Mouse (Mus musculus) heart, embryonic 12.5 days (tissue): ENCODE results near the gene Iqgap2. TPM values are rescaled to one million over a fixed set of nuclear protein-coding genes. Genes with fewer than 3 reads are reported as not detected.
A peak's percentile ranks its signal among the peaks of the same experiment; 100 is the strongest.

ENCODE experiments used
- ATAC-seq: fragments of 200-750 bp; cut with Nextera tagmentation; 2 replicates; pipeline ENCODE4 v1.8.0; 2017; ENCODE audit warnings: moderate TSS enrichment, moderate library complexity; ENCODE audit not compliant: insufficient number of reproducible peaks, low FRiP score
- H3K27ac ChIP-seq: fragments of 300-500 bp; sonication (generic); 2 replicates; pipeline ENCODE4 v1.5.1; 2016; ENCODE audit warnings: mild to moderate bottlenecking, moderate library complexity; ENCODE audit not compliant: poor library complexity, severe bottlenecking
- H3K27me3 ChIP-seq: fragments of 300-500 bp; sonication (generic); replicated peaks from 2 replicates; pipeline ENCODE4 v1.6.1; 2016; ENCODE audit warnings: mild to moderate bottlenecking, moderate library complexity
- H3K36me3 ChIP-seq: fragments of 300-500 bp; sonication (generic); 2 replicates; pipeline ENCODE4 v1.6.1; 2016; ENCODE audit warnings: mild to moderate bottlenecking, moderate library complexity
- H3K4me1 ChIP-seq: fragments of 300-500 bp; sonication (generic); replicated peaks from 2 replicates; pipeline ENCODE4 v1.6.1; 2016; ENCODE audit warnings: mild to moderate bottlenecking
- H3K4me2 ChIP-seq: fragments of 300-500 bp; sonication (generic); 2 replicates; pipeline ENCODE4 v1.6.1; 2016; ENCODE audit warnings: mild to moderate bottlenecking, moderate library complexity
- H3K4me3 ChIP-seq: fragments of 300-500 bp; sonication (generic); 2 replicates; pipeline ENCODE4 v1.5.1; 2016; ENCODE audit warnings: mild to moderate bottlenecking
- H3K9ac ChIP-seq: fragments of 300-500 bp; sonication (generic); 2 replicates; pipeline ENCODE4 v1.6.1; 2016; ENCODE audit warnings: mild to moderate bottlenecking, moderate library complexity
- H3K9me3 ChIP-seq: fragments of 300-500 bp; sonication (generic); replicated peaks from 2 replicates; pipeline ENCODE4 v1.6.1; 2016; ENCODE audit warnings: mild to moderate bottlenecking, moderate library complexity
- WGBS: fragments of 180-500 bp; shearing (Covaris S2); methylation state at CpG from one replicate; pipeline ENCODE4 v1.1.7; 2016; 5-methylcytosine and 5-hydroxymethylcytosine counted together
- polyA plus RNA-seq: library from polyadenylated mRNA; unstranded; fragments of >200 nt; fragmentation: Nextera tagmentation; extraction: Ambion mirVana; gene quantifications from 2 replicates; pipeline ENCODE4 v1.2.1, GENCODE M21; 2016

Gene Iqgap2
- polyA plus RNA-seq, 1 experiment from 2014 or later = 6.9 TPM

DNA sequence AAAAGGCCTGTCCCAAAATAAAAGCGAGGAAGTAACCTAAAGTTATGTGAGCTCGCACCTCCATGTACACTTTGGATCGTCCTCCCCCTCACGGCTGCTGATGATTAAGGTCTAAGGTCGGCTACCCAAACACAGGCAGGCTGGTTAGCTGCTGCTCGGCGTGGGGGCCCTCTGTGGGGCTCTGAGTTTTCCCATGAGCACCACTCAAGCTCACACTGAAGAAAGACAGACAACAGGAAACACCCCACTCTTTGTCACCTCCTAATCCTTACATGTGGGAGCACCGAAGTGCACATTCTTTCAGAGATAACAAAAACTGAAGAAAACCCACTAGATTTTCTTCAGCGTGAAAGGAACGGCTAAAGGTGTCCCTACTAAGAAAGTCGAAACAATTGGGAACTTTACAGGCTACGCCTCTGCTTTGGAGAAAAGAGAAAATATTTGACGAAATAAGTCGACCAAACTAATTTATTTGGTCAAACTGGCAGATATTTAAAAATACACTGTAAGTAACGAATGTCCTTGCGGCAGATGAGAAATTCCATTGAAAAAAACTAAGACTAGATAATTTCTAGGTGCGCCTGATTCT lies 274.5 kb downstream of the Iqgap2 start:
- H3K4me1 ChIP-seq = peaks cover 37% of the 10 kb centered on the region
- peak overlapping the region; percentile 98 for H3K9ac ChIP-seq
- no peaks in the 10 kb centered on the region for H3K9me3 ChIP-seq
- H3K27ac ChIP-seq = peak overlapping the region; percentile 95
- WGBS = 5% methylated on average over 17 of the region's 17 CpGs
- peak; percentile 38; the same call in 1 of the 2 replicates for ATAC-seq
- peaks cover 10% of the 10 kb centered on the region for H3K36me3 ChIP-seq
- H3K4me2 ChIP-seq = peak overlapping the region; percentile 74
- H3K27me3 ChIP-seq = no peaks in the 10 kb centered on the region
- H3K4me3 ChIP-seq = peak overlapping the region; percentile 93

- ATAC-seq = peak; percentile 30; the same call in 1 of the 2 replicates
- 8% methylated on average over 11 of the region's 11 CpGs for WGBS
- peak overlapping the region; percentile 74 for H3K4me2 ChIP-seq
- peak overlapping the region; percentile 95 for H3K27ac ChIP-seq
- H3K4me1 ChIP-seq = peaks cover 37% of the 10 kb centered on the region
- H3K4me3 ChIP-seq = peak overlapping the region; percentile 93
- no peaks in the 10 kb centered on the region for H3K9me3 ChIP-seq
- H3K36me3 ChIP-seq = peaks cover 16% of the 10 kb centered on the region
- H3K9ac ChIP-seq = peak overlapping the region; percentile 98
- H3K27me3 ChIP-seq = no peaks in the 10 kb centered on the region
Measured at GRCm38 (mm10) chr13:95616512-95616911, 275.2 kb downstream of the Iqgap2 start.

DNA sequence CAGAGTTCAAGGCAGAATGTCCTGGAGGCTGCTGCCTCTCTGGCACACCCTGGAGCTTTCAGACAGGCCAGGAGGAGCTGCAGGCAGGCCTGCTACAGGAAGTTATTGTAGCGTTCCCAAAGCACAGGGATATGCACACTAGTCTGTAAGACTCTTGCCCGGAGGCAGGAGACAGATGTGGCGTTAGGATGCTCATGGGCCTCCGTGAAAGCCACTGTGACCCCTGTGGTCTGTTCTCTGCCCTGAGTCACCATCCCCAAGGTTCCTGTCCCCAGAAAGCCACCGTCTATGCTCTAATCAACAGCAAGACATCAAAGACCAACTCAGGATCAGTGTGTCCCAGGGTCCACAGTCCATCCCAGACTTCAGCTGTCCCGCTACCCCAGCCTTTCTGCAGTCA lies 277.0 kb downstream of the Iqgap2 start:
- Histone ChIP-seq H3K4me2 (peak overlapping the region; percentile 74), H3K4me3 (peak overlapping the region; percentile 93), H3K9ac (peak overlapping the region; percentile 70), H3K36me3 (peaks cover 20% of the 10 kb centered on the region), H3K9me3 (no peaks in the 10 kb centered on the region), H3K27me3 (no peaks in the 10 kb centered on the region), H3K4me1 (peaks cover 48% of the 10 kb centered on the region), H3K27ac (peak overlapping the region; percentile 65; the same call in 1 of the 2 replicates)
- no peak for ATAC-seq
- 55% methylated on average over 6 of the region's 6 CpGs for WGBS

GRCm38 (mm10) chr13:95612243-95612642 lies 279.5 kb downstream of the Iqgap2 start:
- Histone ChIP-seq H3K4me2 (peak overlapping the region; percentile 3; the same call in 1 of the 2 replicates), H3K4me3 (no peak overlapping the region), H3K36me3 (peaks cover 33% of the 10 kb centered on the region), H3K4me1 (peaks cover 59% of the 10 kb centered on the region), H3K27me3 (no peaks in the 10 kb centered on the region), H3K27ac (peak overlapping the region; percentile 79), H3K9me3 (no peaks in the 10 kb centered on the region; the same call in 1 of the 2 replicates), H3K9ac (no peak overlapping the region)
- WGBS = 75% methylated on average over 10 of the region's 10 CpGs
- ATAC-seq = no peak

DNA sequence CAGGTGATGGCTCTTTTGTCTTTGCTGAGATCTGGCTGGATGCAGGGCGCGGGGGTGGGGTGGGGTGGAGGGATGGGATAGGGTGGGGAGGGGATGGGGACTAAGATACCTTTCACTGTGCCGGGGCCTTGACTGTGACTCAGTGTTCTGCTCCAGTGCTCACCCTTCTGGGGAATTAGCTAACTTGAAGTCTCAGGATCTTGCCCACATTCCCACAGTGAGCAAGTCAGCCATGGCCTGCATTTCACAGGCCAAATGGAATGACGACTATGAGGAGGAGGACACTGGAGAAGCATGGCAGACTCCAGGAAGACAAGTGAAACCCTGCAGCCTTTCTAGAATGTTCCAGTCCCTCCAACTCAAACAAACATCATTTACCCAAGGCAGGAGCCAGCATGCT lies 280.0 kb downstream of the Iqgap2 start:
- H3K27ac ChIP-seq = peak overlapping the region; percentile 79
- no peak overlapping the region for H3K4me3 ChIP-seq
- H3K4me2 ChIP-seq = peak overlapping the region; percentile 3; the same call in 1 of the 2 replicates
- 0 out of 2 replicates have a peak, but pooled peaks have one; percentile 19 for ATAC-seq
- WGBS = 65% methylated on average over 4 of the region's 4 CpGs
- peaks cover 64% of the 10 kb centered on the region for H3K4me1 ChIP-seq
- no peaks in the 10 kb centered on the region; the same call in 1 of the 2 replicates for H3K9me3 ChIP-seq
- no peaks in the 10 kb centered on the region for H3K27me3 ChIP-seq
- H3K9ac ChIP-seq = no peak overlapping the region
- peaks cover 33% of the 10 kb centered on the region for H3K36me3 ChIP-seq

GRCm38 (mm10) chr13:95610786-95611562 lies 280.7 kb downstream of the Iqgap2 start:
- H3K27ac ChIP-seq = peak overlapping the region; percentile 79
- H3K36me3 ChIP-seq = peaks cover 33% of the 10 kb centered on the region
- no peaks in the 10 kb centered on the region; the same call in 1 of the 2 replicates for H3K9me3 ChIP-seq
- H3K27me3 ChIP-seq = no peaks in the 10 kb centered on the region
- H3K4me1 ChIP-seq = peaks cover 71% of the 10 kb centered on the region
- H3K9ac ChIP-seq = no peak overlapping the region
- H3K4me2 ChIP-seq = peak overlapping the region; percentile 15; the same call in 1 of the 2 replicates
- ATAC-seq = peak; percentile 88
- H3K4me3 ChIP-seq = no peak overlapping the region
- 41% methylated on average over 16 of the region's 16 CpGs for WGBS

- H3K4me1 ChIP-seq = peaks cover 66% of the 10 kb centered on the region
- H3K36me3 ChIP-seq = peaks cover 43% of the 10 kb centered on the region
- H3K4me3 ChIP-seq = no peak overlapping the region
- WGBS = 77% methylated on average over 2 of the region's 2 CpGs
- no peak for ATAC-seq
- no peak overlapping the region for H3K9ac ChIP-seq
- H3K27me3 ChIP-seq = no peaks in the 10 kb centered on the region
- H3K4me2 ChIP-seq = no peak overlapping the region
- H3K9me3 ChIP-seq = no peaks in the 10 kb centered on the region; the same call in 1 of the 2 replicates
- no peak overlapping the region for H3K27ac ChIP-seq
Measured at GRCm38 (mm10) chr13:95609088-95609420, 282.7 kb downstream of the Iqgap2 start.

DNA sequence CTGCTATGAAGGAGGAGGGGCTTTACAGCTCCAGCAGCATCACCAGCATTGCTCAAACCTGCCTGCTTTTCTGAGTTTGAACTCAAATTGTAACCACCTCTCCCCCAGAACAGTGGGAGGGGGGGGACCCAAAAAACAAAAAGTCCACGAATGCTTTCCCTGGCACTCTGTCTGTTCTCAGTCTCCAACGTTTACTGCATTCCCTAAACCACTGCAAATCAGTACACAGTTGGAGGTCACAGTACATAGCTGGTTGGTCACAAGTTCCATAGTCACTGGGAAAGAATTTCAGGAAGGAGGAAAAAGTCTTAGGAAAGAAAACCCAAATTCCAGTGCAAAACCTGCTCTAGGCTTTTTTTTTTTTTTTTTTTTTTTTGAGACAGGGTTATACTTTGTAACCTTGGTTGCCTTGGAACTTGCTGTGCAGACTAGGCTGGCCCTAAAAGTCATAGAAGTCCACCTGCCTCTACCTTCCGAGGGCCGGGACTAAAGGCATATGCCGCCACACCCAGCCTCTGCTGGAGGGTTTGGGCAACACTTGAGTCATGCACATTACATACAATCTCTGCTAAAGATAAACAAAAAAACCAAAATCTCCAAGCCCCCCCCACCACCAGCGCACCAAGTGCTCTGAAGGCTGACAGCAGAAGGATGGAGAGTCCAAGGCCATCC lies 283.2 kb downstream of the Iqgap2 start:
- Histone ChIP-seq H3K4me2 (no peak overlapping the region), H3K36me3 (peaks cover 47% of the 10 kb centered on the region), H3K27me3 (no peaks in the 10 kb centered on the region), H3K9ac (no peak overlapping the region), H3K9me3 (no peaks in the 10 kb centered on the region; the same call in 1 of the 2 replicates), H3K4me1 (peaks cover 66% of the 10 kb centered on the region), H3K27ac (no peak overlapping the region), H3K4me3 (no peak overlapping the region)
- ATAC-seq = no peak
- WGBS = 77% methylated on average over 6 of the region's 6 CpGs

DNA sequence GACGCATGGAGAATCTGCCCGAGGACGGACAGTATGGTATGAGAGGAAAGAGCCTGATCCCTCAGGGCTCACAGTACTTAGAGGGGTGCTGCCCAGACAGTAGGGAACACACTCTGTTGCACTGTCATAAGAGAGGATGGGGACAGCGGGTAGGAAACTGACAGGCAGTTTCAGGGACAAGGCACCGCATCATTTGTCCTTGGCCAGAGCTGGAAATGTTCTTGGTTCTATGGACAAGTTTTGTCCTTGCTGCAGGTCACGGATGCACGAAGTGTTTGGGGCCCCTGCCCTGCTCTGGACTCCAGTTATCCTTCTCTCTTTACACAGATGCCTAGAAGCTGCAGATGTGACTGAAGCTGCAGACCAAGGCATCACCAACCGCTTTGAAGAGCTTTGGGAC lies 284.7 kb downstream of the Iqgap2 start:
- no peak overlapping the region for H3K27ac ChIP-seq
- 83% methylated on average over 8 of the region's 8 CpGs for WGBS
- H3K9ac ChIP-seq = no peak overlapping the region
- H3K4me3 ChIP-seq = no peak overlapping the region
- H3K36me3 ChIP-seq = peaks cover 56% of the 10 kb centered on the region
- no peaks in the 10 kb centered on the region; the same call in 1 of the 2 replicates for H3K9me3 ChIP-seq
- no peak overlapping the region for H3K4me2 ChIP-seq
- peaks cover 55% of the 10 kb centered on the region for H3K4me1 ChIP-seq
- H3K27me3 ChIP-seq = no peaks in the 10 kb centered on the region
- ATAC-seq = no peak

- H3K27me3 ChIP-seq = no peaks in the 10 kb centered on the region
- H3K9me3 ChIP-seq = no peaks in the 10 kb centered on the region; the same call in 1 of the 2 replicates
- peaks cover 30% of the 10 kb centered on the region for H3K4me1 ChIP-seq
- no peak overlapping the region for H3K4me3 ChIP-seq
- WGBS = 95% methylated on average over 25 of the region's 25 CpGs
- H3K4me2 ChIP-seq = no peak overlapping the region
- no peak overlapping the region for H3K9ac ChIP-seq
- H3K36me3 ChIP-seq = peaks cover 66% of the 10 kb centered on the region
- no peak overlapping the region for H3K27ac ChIP-seq
- no peak for ATAC-seq
Measured at GRCm38 (mm10) chr13:95604288-95604687, 287.4 kb downstream of the Iqgap2 start.

DNA sequence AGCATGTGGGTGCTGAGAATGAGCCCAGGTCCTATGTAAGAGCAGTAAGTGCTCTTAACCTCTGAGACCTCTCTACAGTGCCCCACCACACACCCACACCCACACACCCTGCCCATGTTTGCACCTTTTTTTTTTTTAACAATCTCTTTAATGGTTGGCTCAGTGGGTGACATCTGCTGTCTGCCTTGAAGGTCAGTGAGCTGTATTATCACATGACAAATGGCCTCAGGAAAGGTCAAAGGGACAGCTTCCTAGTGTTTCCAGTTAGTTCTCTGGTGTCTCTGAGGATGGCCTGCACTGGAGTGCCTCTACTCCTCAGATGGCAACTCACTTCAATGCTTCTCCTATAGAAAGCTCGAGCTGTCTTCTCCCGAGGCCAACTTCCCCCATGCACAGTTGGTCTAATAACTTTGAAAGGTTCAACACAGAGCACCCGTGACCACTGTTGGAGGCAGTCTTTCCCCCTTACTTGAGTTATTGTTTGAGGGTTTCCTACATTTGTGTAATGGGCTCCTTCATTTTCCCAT lies 291.8 kb downstream of the Iqgap2 start:
- WGBS = 67% methylated on average over 3 of the region's 3 CpGs
- H3K27ac ChIP-seq = no peak overlapping the region
- H3K9me3 ChIP-seq = no peaks in the 10 kb centered on the region
- H3K27me3 ChIP-seq = no peaks in the 10 kb centered on the region
- no peak overlapping the region for H3K4me2 ChIP-seq
- no peak overlapping the region for H3K4me3 ChIP-seq
- peaks cover 47% of the 10 kb centered on the region for H3K36me3 ChIP-seq
- no peak for ATAC-seq
- no peak overlapping the region for H3K9ac ChIP-seq
- peaks cover 16% of the 10 kb centered on the region; the same call in 1 of the 2 replicates for H3K4me1 ChIP-seq
